Mouse (Mus musculus) left cerebral cortex, adult 18-20 months (tissue): ENCODE results near the gene Gm44511. TPM values are rescaled to one million over a fixed set of nuclear protein-coding genes. Genes with fewer than 3 reads are reported as not detected.
"Not testable (repeated sequence)": the region's sequence is repeated elsewhere in the genome, so short reads cannot be mapped to it uniquely, and the experiment has no call there.

Experiments used
- DNase-seq, 2 experiments: peaks; one replicate each; pipeline ENCODE4 v3.0.0; 2021 to 2022; ENCODE audit warnings: low spot score in 2 of 2, mixed read lengths in 1 of 2
- total RNA-seq, 2 experiments: library from RNA; stranded (reverse); gene quantifications; 2 replicates each; pipeline ENCODE4 v1.2.3; 2021

Gm44511 gene
- total RNA-seq, 2 experiments from 2014 or later: not detected

DNA sequence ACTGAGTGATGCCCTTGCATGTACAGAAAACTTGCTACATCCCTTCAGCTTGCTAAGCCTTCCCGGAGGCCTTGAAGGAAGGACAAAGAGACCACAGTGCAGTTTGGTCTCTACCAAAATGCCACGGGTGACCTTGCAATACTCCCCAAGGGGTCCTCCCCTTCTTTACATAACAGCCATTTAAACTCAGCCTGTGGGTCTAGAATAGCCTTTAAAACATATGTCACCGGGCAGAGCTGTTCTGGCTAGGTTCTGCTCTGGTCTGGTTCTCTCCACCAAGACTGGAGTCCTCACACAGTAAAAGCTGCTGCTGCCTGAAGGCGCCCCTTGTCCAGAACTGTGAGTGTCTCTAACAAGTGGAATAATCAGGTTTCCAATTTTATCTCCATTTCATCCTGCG, 25.4 kb downstream of the Gm44511 start:
- DNase-seq: not testable (repeated sequence)

DNA sequence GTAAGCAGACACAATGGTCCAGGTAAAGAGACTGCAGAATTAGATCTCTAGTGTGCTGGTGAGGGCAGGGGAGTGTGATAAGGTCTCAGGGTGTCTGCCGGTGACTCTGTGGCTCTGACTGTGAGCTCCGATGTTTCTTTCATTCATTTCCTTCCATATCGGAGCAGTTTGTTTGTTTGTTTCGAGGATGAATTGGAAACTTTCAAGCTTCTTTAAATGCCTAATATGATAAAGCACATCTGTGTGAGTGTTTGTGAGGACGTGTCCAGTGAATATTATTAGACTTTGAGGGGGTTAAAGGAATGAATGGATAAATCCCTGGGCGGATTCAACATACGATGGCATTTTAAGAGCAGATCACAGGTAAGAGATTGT, 26.2 kb downstream of the Gm44511 start:
- DNase-seq: no peak

DNA sequence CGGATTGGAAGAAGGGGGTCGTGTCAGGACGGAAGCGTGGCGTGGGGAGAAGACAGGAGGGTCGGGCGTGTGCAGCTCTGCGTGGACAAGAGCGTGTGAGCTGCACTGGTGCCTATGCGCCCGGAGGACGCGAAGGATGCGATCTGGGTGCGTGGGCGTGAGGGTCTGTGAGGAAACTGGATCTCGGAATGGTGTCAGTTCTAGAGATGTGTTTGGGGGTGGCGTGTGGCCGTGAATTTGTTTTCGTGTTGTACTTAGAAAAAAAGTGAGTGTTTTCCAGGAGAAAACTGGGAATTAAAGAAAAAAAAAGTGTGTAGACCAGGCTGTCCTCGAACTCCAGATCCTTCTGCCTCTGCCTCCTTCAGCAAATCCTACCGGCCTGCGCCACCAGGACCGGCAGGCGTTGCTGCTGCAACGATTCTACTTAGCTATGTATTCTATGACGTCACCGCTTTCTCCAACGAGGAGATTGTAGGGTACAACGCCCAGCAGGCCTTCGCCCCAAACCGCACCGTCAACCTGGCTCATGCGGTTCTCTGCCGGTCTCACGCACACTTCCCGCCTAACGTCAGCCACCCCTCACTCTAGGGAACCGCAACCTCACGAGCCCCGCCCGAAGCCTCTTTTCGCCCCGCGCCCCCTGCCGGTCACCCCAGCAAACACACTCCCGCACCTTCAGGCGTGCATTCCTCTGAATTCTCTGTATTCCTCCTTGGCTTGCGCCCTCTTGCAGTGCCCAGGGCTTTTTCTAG, 26.8 kb downstream of the Gm44511 start:
- DNase-seq: peak; percentile 85 to 89

DNA sequence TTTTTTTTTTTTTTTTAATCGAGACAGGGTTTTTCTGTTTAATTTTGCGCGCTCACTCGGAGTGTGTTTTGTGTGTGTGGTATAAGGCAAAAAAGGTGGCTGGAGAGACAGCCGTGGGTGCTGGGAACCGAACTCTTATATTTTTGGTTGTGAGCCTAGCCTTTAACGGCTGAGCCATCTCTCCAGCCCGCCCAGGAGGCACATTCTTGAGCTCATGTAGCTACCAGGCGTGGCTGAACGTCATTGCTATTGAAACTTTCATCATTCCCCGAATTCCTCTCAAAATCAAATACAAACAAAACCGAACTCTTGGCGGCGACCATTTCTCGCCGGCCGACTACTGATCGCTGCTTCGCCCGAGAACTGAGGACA, 27.4 kb downstream of the Gm44511 start:
- peak; percentile 69 to 74 for DNase-seq

DNA sequence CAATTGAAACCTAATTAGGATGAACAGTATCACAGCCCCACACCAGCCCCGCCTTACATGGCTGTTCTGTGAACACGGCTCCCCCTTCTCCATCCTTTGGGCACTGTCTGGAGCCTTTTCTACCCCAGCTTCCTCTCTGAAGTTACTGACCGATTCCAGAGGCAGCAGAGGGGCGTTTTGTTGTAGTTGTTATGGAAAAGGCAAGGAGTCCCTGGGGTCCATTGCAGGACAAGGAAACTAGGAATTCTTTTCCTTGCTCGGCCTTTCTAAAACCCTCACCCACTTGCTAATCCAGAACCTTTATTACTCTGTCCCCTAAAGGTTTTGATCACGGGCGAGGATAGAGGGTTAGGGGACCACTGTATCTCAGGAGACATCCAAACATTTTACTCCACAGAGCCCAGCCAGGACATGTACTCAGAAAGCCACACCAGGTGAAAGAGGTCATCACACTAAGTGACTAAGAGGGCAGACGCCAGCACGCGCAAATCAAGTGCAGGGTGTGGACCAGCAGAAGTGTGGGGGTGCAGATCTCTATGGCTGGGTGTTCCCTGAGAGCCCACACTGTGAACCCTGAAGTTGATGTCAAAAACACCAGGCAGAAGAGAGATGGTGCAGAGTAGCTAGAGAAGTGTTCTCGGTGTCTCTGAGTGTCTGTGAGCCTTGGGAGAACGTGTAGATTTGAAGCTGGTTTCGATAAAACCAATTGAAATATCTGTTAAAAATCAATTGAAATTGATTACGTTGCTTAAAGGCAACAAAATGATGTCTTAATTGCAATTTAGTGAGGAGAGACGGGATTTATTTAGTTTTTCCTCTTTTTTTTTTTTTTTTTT, 28.0 kb downstream of the Gm44511 start:
- no peak for DNase-seq

DNA sequence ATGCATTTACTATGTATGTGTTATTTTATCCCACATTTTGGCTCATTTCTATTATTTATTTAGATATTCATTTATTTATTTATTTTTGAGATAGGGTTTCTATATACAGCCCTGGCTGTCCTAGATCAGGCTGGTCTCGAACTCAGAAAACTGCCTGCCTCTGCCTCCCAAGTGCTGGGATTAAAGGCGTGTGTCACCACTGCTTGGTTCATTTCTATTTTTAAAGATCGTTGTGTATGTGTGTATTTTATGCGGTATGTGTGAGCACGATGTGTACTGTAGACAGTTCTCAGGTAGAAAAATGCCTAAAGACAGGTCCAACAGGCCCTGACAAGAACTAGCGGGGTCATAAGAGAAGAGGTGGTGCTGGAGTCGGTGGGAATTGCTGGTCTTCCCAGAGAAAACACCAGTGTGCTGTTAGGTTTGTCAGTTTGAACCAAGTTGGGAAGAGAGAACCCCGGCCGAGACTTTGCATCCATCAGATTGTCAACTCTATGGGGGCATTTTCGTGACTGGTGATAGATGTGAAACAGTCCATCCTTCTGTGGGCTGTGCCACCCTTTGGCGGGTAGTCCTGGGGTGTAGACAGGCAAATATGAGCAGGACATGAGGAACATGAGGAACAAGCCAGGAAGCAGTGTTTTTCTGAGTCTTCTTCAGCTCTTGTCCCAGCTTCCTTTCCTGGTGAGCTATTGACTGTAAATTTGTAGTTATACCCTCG, 28.8 kb downstream of the Gm44511 start:
- no peak for DNase-seq

DNA sequence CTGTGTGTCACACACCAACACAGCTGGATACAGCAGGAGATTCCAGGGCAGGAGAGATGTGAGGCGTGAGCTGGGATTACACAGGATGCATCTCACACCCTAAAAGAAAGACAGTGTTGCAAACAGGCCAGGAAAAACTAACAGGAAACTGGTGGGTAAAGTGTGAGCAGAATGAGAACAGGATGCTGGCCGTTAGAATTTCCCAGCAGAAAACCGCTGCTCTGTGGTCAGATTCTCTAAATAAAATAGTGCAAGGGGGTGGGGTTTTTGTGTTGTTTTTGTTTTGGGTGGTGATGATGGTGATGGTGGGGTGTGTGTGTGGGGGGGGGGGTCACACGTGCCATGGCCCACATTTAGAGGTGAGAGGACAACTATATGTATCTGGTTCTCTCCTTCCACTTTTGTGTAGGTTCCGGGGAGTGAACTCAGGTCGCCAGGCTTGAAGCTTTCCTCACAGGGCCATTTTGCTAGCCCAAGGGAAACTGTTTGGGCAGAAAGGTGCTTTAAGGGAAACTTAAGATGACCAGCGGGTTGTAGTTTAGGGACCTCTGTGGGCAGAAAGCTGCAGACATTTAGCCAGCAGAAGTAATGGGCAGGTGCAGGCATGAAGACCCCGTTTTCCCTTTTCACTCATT, 29.7 kb downstream of the Gm44511 start:
- DNase-seq: no peak

DNA sequence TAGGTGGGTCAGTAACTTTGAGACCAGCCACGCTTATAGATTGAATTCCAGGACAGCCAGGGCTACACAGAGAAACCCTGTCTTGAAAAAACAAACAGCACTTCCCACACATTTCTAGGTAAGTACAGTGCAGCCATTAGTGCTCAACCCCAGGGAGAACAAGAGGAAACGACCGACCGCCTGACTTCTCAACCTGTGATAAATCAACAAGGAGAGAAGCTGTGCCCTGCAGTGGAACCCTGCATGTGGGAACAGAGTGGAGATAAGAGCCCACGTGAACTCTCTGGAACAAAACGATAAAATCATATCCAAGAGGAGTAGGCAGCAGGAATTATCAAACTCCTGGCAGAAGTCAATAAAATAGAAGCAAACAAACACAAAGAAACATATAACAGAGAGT, 32.4 kb downstream of the Gm44511 start:
- no peak for DNase-seq

DNA sequence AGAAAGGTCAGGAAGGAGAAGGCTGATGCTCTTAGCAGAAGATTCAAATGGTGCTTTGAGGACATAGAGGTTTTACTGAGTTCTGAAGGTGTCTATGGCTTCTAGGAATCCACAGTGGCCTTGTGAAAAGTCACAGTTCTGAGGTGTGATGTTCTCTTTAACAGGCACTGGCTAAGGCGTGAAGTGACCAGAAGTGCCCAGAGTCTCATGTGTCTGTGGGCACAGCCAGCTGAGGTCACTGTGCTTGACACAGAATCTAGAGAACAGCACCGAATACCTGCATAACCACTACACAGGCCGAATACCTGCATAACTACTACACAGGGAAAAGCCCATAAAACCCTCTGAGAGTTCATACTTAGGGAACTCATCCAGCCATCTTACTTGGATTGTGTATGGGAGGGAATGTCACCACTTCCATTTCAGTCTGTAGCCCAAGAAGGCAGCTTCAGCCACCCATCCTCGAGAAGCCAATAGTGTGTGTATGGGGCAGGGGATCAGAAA, 35.6 kb downstream of the Gm44511 start:
- DNase-seq: not testable (repeated sequence)

DNA sequence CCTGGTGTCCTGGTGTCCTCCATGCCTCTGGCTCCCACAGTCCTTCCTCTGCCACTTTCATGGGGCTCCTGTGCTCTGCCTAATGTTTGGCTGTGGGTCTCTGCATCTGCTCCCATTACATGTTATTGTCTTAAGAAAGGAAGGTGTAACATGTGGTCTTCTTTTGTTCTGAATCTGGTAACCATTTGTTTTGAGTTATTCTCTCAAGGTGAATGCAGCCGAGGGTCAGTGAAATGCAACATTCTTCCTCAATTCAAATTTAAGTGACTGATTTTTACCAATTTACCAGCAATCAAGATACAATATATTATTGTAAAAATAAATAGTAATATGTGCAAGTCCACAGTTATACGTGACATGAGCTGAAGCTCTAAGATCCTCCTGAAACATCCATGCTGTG, 37.0 kb downstream of the Gm44511 start, which contains the start of gene Klrb1c:
Gene Klrb1c, minus strand, starts transcription at position 101 of the 400 bp plus-strand sequence.
- no peak for DNase-seq

DNA sequence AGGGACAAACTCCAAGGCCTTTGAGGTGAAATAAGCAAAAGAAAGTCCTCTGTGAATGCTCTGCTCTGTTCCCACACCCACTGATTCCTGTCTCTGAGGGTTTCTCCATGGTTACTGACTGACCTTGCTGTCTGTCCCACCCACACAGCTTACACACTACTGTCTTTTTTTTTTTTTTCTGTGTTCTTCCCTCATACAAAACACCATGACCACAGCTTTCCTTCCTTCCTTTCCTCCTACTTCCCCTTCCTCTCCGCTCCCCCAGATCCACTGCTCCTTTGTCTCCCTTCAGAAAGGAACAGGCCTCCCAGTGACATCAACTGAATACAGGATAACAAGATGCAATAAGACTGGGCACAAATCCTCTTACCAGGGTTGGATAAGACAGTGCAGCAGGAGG, 37.6 kb downstream of the Gm44511 start:
- no peak for DNase-seq

DNA sequence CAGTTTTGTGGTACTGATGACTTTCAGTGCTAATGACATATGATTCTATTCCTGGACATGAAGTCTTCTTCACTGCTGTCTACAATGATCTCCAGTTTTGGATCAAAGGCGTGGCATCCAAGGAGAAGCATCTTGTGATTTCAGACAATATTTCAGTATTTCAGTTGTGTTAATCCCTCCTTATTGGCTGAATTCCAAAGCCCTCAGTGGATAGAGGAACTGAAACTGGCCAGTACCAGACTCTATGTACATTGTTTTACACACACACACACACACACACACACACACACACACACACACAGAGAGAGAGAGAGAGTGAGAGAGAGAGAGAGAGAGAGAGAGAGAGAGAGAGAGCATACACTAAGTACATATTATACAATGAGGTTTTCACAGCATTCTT, 39.7 kb downstream of the Gm44511 start:
- not testable (repeated sequence) for DNase-seq

DNA sequence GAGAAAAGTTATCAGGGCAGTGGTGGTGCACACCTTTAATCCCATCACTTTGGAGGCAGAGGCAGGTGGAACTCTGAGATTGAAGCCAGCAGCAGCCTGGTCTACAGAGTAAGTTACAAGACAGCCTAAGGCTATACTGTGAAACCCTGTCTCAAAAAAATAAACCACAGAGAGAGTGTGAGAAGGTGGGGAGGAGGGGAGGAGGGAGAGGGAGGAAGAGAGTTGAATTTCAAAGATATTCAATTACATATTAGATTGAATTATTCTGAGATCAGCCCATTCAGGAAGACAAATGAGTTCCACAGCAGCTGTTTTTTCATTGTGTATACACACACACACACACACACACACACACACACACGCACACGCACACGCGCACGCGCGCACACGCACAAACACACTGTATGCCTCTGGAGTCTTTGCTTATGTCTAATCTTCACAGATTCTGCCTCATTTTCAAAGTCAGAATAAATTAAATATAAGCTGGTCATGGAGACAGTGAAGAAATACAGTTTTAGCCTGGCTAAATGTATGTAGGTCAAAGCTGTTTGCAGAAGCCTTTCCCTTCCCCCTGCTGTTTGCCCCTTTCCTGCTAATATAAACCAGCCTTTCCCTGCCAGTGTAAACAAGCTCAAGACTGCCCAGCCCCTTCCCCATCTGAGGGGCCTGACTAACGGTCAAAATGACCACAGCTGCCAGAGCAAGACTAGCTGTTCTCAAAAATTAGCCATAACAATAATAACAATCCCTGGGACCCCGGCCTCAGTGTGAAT, 56.4 kb downstream of the Gm44511 start:
- no peak for DNase-seq

DNA sequence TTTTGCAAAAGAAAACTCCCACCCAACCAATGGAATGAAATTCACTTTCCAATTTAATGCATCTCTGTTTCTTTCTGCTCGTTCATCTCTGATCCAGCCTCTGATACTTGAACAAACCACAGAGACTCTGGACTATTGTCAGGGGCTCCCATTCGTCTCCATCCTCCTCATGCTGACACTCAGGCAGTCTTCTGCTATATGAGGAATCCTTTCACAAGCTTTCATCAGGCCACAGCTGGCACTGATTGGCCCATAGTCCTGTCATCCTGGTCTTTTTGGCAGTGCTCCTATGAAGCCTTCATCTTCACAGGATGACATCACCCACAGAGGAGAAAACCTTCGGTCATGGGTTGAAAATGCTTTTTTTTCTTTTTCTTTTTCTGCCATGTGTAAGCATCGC, 58.1 kb downstream of the Gm44511 start:
- DNase-seq: no peak

DNA sequence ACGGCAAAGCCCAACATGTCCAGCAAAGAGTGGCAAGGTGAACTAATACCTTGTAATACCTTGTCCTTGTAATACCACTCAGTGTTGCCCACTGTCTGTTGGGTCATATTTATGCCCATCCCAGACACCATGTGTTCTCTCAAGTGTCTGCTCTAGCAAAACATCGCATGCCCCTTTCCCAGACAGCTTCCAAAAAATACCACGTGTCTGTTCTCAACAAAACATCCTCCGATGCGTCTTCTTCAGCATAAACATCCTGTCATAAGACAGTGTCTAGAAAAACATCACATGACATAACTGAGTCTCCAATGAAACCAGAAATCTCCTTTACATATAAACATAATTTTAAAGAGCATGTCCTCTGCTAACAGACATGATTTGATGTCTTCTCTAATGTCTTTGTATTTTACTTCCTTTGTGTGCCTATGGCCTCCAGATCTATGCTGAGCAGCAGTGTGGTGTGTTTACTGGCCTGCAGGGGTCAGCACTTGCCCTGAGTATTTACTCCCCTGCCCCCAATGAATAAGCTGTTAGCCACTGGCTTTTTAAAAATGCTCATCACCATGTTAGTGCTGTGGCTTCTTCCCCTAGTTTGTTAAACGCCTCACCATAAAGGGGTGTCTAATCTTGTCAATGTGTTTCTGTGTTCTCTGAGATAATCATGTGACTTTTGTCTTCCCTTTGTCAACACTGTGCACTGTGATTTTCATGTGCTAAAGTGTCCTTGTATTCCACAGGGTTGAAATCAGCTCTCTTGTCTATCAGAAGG, 59.4 kb downstream of the Gm44511 start:
- DNase-seq: not testable (repeated sequence)

DNA sequence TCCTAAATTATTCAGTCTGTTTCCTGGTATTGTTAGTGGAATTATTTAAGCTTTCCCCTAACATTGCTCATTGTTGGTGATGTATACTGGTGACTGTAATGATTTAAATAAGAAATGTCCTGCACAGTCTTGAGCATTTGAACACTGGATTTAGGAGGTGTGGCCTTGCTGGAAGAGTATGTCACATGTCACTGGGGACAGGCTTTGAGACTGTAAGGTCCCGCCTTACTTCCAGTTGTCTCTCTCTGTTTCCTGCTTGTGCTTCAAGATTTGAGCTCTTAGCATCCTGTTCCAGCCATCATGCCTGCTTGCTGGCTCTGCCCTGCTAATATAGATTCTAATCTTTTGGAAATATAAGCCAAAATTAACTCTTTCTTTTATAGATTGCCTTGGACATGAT, 60.9 kb downstream of the Gm44511 start:
- no peak for DNase-seq

DNA sequence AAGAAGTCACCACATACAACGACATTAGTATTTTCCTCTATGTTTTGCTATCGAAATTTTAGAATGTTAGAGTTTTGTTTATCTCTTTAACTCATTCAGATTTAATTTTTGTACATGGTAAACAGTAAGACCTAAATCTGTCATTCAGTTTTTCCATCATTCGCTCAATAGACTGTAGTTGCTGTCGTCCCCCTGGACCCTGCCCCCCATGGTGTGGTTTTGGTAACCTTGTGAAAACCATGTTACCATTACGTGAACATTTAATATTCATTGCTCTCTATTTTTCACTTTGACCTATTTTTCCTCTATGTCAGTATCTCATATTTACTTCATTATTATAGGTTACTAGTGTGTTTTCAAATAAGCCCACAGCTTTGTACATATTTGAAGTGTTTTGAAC, 61.5 kb downstream of the Gm44511 start:
- no peak for DNase-seq

DNA sequence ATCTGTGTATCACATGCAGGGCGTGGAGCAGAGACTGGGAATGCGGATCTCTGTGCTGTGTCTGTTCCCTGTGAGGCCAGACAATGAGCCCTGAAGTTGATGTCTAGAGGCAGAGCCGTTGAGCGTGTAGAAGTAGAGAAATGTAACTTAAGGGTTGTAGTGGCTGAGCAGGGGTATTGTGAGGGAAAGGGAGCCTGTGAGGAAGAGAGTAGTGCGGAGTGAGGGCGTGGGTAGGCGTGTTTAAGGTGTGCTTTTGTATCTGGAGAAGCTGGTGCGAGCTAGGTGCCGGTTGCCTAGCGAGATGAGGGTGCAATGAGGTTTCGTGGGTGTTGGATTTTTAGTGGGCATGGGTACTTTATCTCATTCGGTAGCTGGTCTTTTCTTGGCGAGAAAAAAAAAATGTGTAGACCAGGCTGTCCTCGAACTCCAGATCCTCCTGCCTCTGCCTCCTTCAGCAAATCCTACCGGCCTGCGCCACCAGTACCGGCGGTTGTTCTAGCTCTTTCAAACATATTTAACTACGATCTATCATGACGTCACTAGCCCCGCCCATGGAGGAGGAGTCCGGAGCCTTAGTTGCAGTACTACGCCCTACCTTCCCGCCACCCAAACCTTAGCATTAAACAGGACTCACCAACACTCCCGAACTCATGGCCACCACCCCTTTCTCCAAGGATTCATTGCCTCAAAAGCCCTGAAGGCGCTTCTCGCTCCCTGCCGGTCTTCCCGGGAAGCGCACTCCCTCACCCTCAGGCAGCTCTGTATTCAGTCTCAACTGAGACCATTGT, 62.2 kb downstream of the Gm44511 start:
- DNase-seq: peak; percentile 94 to 97
